In the genomic region with DNA sequence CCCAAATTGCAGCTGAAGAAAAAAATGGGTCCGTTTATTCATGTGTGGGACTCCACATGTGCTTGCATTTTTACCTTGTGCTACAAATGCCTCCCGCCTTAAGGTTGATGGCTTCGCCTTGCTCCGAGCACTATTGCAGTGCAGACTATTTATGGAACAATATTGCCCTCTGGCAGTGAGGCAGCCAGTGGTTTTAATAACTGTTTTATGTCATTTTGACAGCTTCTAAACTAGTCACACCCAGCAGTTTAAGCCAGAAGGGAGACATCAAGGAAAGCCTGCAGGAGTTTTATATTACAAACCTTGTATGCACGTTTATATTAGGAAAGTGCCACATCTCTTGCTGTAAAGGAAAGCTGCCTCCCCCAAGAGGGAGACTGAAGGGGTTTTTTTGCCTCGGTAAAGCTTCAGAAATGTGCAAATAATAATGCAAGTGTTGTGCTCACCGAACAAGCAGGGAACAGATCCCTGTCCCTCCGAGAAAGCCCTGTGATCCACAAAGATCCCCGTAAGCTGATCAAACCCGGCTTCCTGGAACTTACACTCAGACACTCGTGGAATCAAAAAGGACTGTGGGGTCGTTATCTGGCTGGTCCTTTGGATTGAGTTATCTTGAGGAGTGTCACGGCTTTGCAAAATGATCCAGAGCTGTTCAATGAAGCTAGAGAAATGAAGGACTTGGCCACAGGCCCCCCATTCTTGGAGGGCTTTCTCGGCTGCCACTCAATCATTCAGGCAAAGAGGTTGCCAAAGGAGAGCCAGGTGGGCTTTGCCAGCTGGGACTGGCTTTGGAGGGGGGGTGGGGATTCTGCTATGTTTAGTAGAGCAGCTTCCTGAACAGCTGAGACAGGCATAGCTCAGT, we compare ENCODE assay signal across 9 mouse cellular contexts.
A peak's percentile ranks its signal among the peaks of the same experiment; 100 is the strongest.
DNase-seq lines count a peak whose midpoint lies in the region; ATAC-seq lines count a peak whose summit lies in the region.
"Had no signal": no experiment of that assay in that cellular context is flagged by ENCODE, and none has a peak within 500 bp of the region (broad histone marks: within the 10 kb centered on the region; RNA-seq: fewer than 3 reads in every experiment).

No protein-coding gene starts in this region.

- no peaks in the 10 kb centered on the region for H3K9me3 ChIP-seq in heart, embryonic 15.5 days (replicated peaks)
- no peaks in the 10 kb centered on the region for H3K9me3 ChIP-seq in stomach, embryonic 15.5 days

- H3K27ac ChIP-seq in heart, embryonic 15.5 days, result peak overlapping the region; percentile 43; the same call in 1 of the 2 replicates
- H3K27ac ChIP-seq in stomach, embryonic 15.5 days, result peak overlapping the region; percentile 48; the same call in 1 of the 2 replicates
- H3K27ac ChIP-seq: left cerebral cortex, adult 2 months had no signal

- peak overlapping the region; percentile 9; the same call in 1 of the 2 replicates for H3K4me3 ChIP-seq in heart, embryonic 15.5 days
- no peak overlapping the region for H3K4me3 ChIP-seq in stomach, embryonic 15.5 days (replicated peaks)
- H3K4me3 ChIP-seq: left cerebral cortex, adult 2 months had no signal

- H3K4me1 ChIP-seq in heart, embryonic 15.5 days (replicated peaks), result peaks cover 3% of the 10 kb centered on the region
- 0 out of 2 replicates have a peak, but pooled peaks cover 2% of the 10 kb centered on the region for H3K4me1 ChIP-seq in stomach, embryonic 15.5 days

- no peak overlapping the region for H3K9ac ChIP-seq in heart, embryonic 15.5 days
- H3K9ac ChIP-seq in stomach, embryonic 15.5 days, result no peak overlapping the region

- ATAC-seq in heart, embryonic 15.5 days (replicated peaks; ENCODE audit: insufficient number of reproducible peaks, insufficient read depth, low FRiP score, low read depth), result peak; percentile 58; the same call in 1 of the 2 replicates
- peak; percentile 31; the same call in 1 of the 2 replicates for ATAC-seq in stomach, embryonic 15.5 days (ENCODE audit: insufficient read depth, low FRiP score, low read depth)
- ATAC-seq in megakaryocyte-erythroid progenitor cell, adult 5-6 weeks (replicated peaks; ENCODE audit: low FRiP score, low TSS enrichment, poor library complexity, severe bottlenecking), result no peak

- WGBS in heart, embryonic 15.5 days, result 24% methylated on average over 14 of the region's 14 CpGs
- 28% methylated on average over 14 of the region's 14 CpGs for WGBS in stomach, embryonic 15.5 days

- H3K4me2 ChIP-seq in heart, embryonic 15.5 days, result peak overlapping the region; percentile 44
- peak overlapping the region; percentile 34 for H3K4me2 ChIP-seq in stomach, embryonic 15.5 days

- H3K36me3 ChIP-seq in heart, embryonic 15.5 days, result no peaks in the 10 kb centered on the region
- H3K36me3 ChIP-seq in stomach, embryonic 15.5 days, result no peaks in the 10 kb centered on the region

- peak; percentile 5 to 14 for DNase-seq in right cerebral cortex, adult 2 months (ENCODE audit: low spot score in 2 of 2)
- no peak for DNase-seq in right cerebral cortex, postnatal 14 days
- peak; percentile 32 for DNase-seq in embryo, embryonic 11.5 days (ENCODE audit: low read depth, low spot score)
- DNase-seq in layer of hippocampus, postnatal 25 days (ENCODE audit: extremely low spot score in 1 of 2, low spot score in 1 of 2), result peak; percentile 6 to 24
- no peak for DNase-seq in right cerebral cortex, adult 18-20 months

- H3K27me3 ChIP-seq in heart, embryonic 15.5 days, result no peaks in the 10 kb centered on the region
- H3K27me3 ChIP-seq in stomach, embryonic 15.5 days (replicated peaks), result no peaks in the 10 kb centered on the region

Comparison
In these comparisons a context has a peak if more than half of its experiments do, and no peak if none do; other contexts are left out.
1. DNase-seq: peak in right cerebral cortex, adult 2 months (2 of 2), embryo, embryonic 11.5 days (single experiment) and layer of hippocampus, postnatal 25 days (2 of 2); none in right cerebral cortex, postnatal 14 days (single experiment) and right cerebral cortex, adult 18-20 months (single experiment).